Mouse (Mus musculus) right cerebral cortex, postnatal 4 days (tissue): ENCODE results near the gene Olfr3.

ENCODE experiments used
- DNase-seq: peaks from one replicate; pipeline ENCODE4 v3.0.0-alpha.2; 2022

The Olfr3 gene

DNA sequence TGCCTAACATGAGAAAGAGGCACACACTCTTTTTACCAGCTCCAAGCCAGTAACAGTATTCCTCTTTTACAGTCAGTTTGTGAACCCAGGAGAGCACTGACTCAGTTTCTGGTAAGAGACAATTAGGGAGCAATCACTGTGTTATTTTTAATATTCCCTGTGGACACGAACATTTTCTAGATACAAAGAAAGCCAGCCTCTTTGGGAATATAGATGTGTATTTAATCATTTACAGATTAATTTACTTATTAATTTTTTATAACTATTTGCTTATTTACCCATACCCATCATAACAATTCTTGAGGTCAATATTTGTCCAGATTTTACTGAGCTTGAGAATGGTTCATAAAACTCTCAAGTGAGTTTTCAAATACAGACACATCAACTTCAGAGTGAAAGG, at the start of gene Olfr3:
Gene Olfr3 (minus strand): TSS at position 101 of the 400 bp plus-strand sequence.
- DNase-seq, result no peak

DNA sequence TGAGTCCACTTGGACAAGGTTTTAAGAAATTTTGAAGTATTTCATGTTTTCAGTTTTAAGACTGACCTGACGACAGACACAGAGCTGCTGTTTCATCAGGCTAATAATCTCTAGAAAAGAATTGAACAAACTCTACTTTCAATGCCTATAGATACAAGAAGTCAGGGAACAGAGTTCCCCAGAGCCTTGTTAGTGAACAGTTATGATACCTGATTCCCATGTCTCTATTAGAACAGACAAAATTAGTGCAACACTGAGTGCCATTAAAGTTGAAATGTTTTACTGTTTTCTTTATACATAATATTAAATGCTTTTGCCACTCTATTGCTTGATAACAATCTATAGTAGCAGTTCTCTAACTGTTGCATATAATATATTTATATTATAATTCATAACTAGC, 45.7 kb upstream of the Olfr3 start, which contains the start of gene Olfr351:
Gene Olfr351 (minus strand): TSS at position 101 of the 400 bp plus-strand sequence.
- no peak for DNase-seq

DNA sequence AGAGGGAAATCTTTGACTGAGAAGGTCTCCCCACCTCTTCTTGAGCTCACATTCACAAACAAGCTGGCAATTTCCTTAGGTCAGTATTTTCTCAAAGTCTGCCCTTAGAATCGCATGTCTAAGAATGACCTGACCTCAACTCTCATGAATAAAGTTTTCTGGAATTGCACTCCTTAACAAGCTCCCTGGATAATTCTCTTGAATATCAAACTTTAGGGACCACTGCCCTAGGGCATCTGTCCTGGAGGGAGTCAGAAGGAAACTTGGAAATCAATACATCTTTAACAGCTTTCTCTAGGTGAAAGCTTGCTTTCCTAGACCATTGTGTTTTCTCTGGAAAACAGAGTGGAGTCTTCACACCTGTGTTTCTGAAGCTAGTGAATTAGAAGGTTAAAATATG, 29.2 kb upstream of the Olfr3 start, which contains the start of gene Olfr350:
Gene Olfr350 (plus strand): TSS at position 301 of the 400 bp plus-strand sequence.
- DNase-seq, result no peak

DNA sequence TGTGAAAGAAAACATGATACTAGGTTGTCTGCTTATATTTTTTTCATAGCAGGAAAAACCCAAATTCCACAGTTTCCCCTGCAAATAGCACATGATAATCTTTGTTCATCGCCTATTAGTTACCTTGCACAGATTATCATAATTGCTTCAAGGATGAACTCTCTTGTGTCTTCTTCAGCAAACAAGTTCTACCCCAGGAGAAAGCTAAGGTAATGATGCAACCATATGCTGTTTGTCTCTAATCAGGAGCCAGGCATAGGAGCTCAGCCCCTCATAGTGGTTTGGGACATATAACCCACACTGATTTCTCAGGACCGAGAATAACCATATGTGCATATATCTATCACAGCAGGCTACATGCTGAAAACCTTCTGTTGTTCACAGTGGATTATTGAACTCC, 26.6 kb downstream of the Olfr3 start, which contains the start of gene Olfr50:
Gene Olfr50 (plus strand): TSS at position 301 of the 400 bp plus-strand sequence.
- DNase-seq, result no peak

- DNase-seq, result no peak
Observed at GRCm38 (mm10) chr2:36783976-36784375, 32.9 kb downstream of the Olfr3 start, which contains the start of gene Olfr348. TSS of gene Olfr348 (plus strand) at chr2:36784276.
